Mouse (Mus musculus): ENCODE measurements around the gene Psme3.

DNA sequence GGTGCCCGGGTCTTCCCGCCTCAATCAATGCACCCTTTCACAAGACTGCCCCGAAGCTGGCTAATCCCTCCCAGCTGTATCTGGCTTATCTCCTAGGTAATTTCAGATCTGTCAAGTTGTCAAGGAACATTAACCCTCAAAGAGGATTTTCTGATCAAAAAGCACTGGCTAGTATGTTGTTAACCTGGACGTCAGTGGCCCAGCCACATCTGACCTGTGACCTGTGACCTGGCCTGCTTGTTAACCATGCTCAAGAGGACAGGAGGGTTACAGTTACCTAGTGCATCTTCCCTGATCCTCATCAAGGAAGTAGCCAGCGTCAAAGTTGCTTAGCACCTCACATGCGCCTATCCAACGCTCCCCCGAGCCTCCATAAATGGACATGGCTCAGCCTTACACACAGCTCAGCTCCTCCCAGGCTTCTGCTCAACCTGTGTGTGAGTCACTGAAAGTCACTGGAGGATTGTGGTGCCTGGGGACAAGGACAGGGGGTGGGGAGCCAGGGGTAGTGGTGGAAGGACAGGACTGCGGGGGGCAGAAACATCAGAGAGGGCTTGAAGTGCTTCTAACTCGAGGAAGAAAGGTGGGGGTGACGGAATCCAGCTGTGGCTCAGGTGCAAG lies 35.2 kb downstream of the Psme3 start:
- TF ChIP-seq POLR2A (IDR thresholded peaks at IDR 0.05; ENCODE audit: borderline replicate concordance, extremely low read depth, low read depth, low read length) (no peak), CTCF (IDR thresholded peaks at IDR 0.05; ENCODE audit: insufficient read depth, low read length) (no peak)

Data from lung, adult 2 months (tissue).